Mouse (Mus musculus): ENCODE measurements around the gene Tubd1. TPM values are rescaled to one million over a fixed set of nuclear protein-coding genes. Genes with fewer than 3 reads are reported as not detected.

Tubd1 gene
- polyA plus RNA-seq, 1 experiment, result 4.0 TPM

GRCm38 (mm10) chr11:86581943-86582542 is 37.3 kb downstream of the Tubd1 start:
- DNase-seq (ENCODE audit: low read depth, low spot score), result no peak

GRCm38 (mm10) chr11:86582543-86583260 is 37.9 kb downstream of the Tubd1 start:
- no peak for DNase-seq (ENCODE audit: low read depth, low spot score)
- 36% methylated on average over 7 of the region's 7 CpGs for WGBS

More at GRCm38 (mm10) chr11:86581943-86582542, 37.3 kb downstream of the Tubd1 start:
- 18% methylated on average over 12 of the region's 12 CpGs for WGBS

GRCm38 (mm10) chr11:86583313-86583825 is 38.6 kb downstream of the Tubd1 start:
- DNase-seq (ENCODE audit: low read depth, low spot score), result no peak
- WGBS, result 30% methylated on average over 3 of the region's 3 CpGs

GRCm38 (mm10) chr11:86583990-86584897 is 39.5 kb downstream of the Tubd1 start:
- WGBS, result 16% methylated on average over 14 of the region's 14 CpGs
- no peak for DNase-seq (ENCODE audit: low read depth, low spot score)

- DNase-seq (ENCODE audit: low read depth, low spot score), result no peak
- WGBS, result 9% methylated on average over 7 of the region's 7 CpGs
Observed at GRCm38 (mm10) chr11:86584898-86585597, 40.3 kb downstream of the Tubd1 start.

GRCm38 (mm10) chr11:86585598-86585984 is 40.8 kb downstream of the Tubd1 start:
- 2% methylated on average over 3 of the region's 3 CpGs for WGBS
- DNase-seq (ENCODE audit: low read depth, low spot score), result no peak

- WGBS, result 1% methylated on average over 12 of the region's 12 CpGs
- no peak for DNase-seq (ENCODE audit: low read depth, low spot score)
Observed at GRCm38 (mm10) chr11:86586177-86586867, 41.5 kb downstream of the Tubd1 start.

GRCm38 (mm10) chr11:86586868-86587792 is 42.3 kb downstream of the Tubd1 start:
- WGBS, result under 1% methylated on average over 15 of the region's 15 CpGs
- no peak for DNase-seq (ENCODE audit: low read depth, low spot score)

- WGBS, result 11% methylated on average over 7 of the region's 7 CpGs
- no peak for DNase-seq (ENCODE audit: low read depth, low spot score)
Observed at GRCm38 (mm10) chr11:86587830-86588229, 43.0 kb downstream of the Tubd1 start.

GRCm38 (mm10) chr11:86588583-86589298 is 44.0 kb downstream of the Tubd1 start:
- WGBS, result 61% methylated on average over 4 of the region's 4 CpGs
- no peak for DNase-seq (ENCODE audit: low read depth, low spot score)

- WGBS, result 65% methylated on average over 4 of the region's 4 CpGs
- DNase-seq (ENCODE audit: low read depth, low spot score), result no peak
Observed at GRCm38 (mm10) chr11:86590066-86590465, 45.3 kb downstream of the Tubd1 start.

GRCm38 (mm10) chr11:86590579-86590978 is 45.8 kb downstream of the Tubd1 start:
- DNase-seq (ENCODE audit: low read depth, low spot score), result no peak
- WGBS, result 64% methylated on average over 10 of the region's 10 CpGs

GRCm38 (mm10) chr11:86591301-86591845 is 46.6 kb downstream of the Tubd1 start:
- DNase-seq (ENCODE audit: low read depth, low spot score), result no peak
- WGBS, result 30% methylated on average over 4 of the region's 4 CpGs

- no peak for DNase-seq (ENCODE audit: low read depth, low spot score)
Observed at GRCm38 (mm10) chr11:86591931-86592616, 47.3 kb downstream of the Tubd1 start.

GRCm38 (mm10) chr11:86592993-86593392 is 48.2 kb downstream of the Tubd1 start:
- no peak for DNase-seq (ENCODE audit: low read depth, low spot score)
- WGBS, result 13% methylated on average over 3 of the region's 3 CpGs

More at GRCm38 (mm10) chr11:86591931-86592616, 47.3 kb downstream of the Tubd1 start:
- WGBS, result 66% methylated on average over 2 of the region's 2 CpGs

GRCm38 (mm10) chr11:86593443-86593842 is 48.7 kb downstream of the Tubd1 start:
- DNase-seq (ENCODE audit: low read depth, low spot score), result no peak
- 65% methylated on average over 5 of the region's 5 CpGs for WGBS
